Mouse (Mus musculus): ENCODE results near the gene Npy2r.

Npy2r gene

DNA sequence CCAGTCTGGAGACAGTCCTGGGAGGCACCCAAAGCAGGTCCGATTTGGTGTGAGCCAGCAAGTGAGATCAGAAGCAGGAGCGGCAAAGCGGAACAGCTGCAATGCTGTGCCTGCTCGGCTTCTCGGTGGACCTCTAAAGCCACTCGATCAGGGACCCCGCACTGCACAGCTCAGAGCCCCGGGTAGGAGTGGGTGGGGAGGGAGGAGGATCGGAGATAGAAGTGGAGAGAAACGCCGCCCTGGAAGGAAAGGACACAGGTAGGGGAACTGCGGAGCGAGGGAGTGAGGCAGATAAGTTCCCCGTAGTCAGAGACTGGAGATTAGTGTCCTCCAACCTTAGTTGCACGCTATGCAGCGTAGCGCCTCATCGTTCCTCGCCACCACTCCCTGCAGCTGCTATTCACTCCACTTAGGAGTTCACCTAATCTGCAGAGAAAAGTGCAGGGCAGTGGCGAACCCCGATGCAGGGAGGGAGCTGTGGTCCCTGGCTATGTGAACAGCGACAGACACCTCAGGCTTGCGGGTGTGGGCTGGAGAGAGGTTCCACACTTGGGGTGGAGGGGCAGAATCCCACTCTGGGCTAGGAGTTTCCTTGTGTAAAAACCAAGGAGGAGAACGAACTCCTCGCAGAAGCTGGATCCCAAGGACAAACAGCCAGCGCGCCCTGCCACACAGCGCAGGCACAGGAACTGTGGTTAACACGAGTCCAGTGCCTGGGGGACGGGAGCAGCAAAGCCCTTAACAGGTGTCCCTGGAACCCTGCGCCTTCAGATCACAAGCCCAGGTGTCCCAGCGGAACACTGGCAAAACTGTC, at the start of gene Npy2r:
Gene Npy2r (minus strand): TSS at position 177 of the 814 bp plus-strand sequence.
- 1% methylated on average over 32 of the region's 32 CpGs for WGBS

- 55% methylated on average over 3 of the region's 3 CpGs for WGBS
Observed at GRCm38 (mm10) chr3:82557786-82558185, 9.9 kb upstream of the Npy2r start.

DNA sequence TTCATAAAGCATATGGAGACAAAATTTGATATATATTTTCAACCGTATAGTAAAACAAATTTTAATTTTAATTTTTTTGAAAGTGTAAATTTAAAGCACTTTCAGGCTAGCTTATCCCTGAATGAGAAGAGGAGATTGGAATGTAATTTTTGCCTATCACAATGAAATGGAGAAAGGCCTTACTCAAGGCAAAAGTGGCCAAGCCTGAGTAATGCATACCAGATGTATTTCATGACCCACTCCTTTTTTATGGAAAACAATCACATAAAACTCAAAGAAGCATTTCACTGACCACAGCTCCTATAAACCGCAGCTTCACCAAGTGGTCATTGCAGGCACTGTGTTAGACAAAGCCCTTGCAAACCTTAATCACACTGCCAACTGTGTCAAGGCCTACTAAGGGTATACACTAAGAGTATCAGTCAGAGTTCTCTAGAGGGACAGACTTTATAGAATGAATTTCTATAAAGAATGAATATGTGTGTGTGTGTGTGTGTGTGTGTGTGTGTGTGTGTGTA, 8.5 kb upstream of the Npy2r start:
- WGBS, result 85% methylated on average over 2 of the region's 2 CpGs

- WGBS, result 93% methylated on average over 5 of the region's 5 CpGs
Observed at GRCm38 (mm10) chr3:82549932-82550331, 2.0 kb upstream of the Npy2r start.

DNA sequence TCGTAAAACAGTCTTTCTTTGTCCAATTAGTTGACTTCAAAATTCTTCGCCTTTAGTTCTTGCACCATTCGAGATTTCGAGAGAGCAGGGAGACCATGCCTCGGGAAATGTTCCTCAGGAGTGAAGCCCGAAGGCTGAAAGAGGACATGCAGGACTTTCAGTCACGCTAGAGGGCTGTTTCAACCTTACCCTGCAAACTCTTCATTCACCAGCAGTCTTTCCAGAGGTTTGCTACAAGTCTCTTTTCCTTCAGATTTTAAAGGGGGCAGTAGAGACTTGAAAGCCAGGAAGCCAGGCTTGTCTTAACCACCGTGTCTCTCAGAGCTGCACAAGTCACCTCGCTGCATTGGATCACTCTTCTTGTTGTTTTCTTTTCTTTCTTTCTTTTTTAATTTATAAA, 869 bp upstream of the Npy2r start:
- WGBS, result 6% methylated on average over 9 of the region's 9 CpGs

DNA sequence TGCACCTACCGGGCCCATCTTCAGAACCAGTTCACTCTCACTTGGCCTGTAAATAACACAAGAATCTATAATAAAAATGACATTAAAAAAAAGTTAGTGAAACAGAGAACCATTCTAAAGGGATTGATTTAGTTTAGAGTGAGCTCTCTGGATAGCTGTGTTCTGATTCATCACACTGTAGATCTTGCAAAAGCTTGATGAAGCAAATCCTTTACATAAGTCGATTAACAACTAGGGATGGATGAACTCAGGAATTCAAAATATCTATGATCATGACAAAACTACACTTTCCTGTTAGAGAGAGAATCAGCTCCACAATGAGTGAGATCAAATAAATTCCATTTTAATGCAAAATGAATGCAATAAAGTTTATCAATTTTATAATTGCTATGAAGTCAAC, 6.4 kb downstream of the Npy2r start:
- WGBS, result 87% methylated on average over 2 of the region's 2 CpGs

DNA sequence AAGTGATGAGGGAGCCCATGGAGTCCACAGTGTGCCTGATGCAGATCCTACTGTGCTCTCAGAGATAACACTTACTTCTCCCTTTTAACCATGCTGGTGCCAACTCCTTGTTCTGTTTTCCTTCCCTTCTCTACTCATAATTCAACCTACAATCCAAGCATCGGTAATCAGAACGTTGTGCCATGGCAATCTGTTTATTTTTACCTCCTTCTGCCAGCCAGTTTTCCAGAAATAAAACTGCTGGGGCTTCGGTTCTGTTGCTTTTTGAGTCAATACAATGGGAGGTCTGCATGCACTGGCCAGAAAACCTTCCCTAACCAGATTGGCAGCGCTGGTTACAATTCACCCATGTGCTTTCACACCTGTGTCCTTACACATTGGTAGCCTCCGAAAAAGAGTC, 7.9 kb downstream of the Npy2r start:
- 61% methylated on average over 5 of the region's 5 CpGs for WGBS

GRCm38 (mm10) chr3:82524792-82525191, 23.1 kb downstream of the Npy2r start:
- 74% methylated on average over 1 of the region's 1 CpGs for WGBS

DNA sequence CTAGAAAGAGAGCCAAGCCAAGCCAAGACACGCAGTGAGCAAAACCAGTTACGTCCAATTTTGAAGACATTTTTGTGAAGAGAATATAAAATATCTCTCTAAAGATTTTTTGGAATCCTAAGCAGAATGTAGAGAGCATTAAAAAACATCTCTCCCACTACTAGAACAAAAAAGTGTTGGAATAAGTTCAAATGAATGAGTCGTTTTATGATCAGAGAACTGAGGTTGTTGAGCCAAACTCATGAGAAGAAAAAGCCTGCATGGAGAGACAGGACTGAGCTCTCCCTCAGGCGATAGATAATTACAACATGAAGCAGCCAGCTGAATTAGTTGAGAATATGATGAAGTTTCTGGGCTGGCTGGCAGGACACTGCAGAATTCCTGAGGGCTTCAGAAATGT, 49.9 kb downstream of the Npy2r start:
- WGBS, result 44% methylated on average over 4 of the region's 4 CpGs

Data from cerebral cortex, adult 2 months (tissue).